Mouse (Mus musculus) embryonic facial prominence, embryonic 14.5 days (tissue): ENCODE results near the gene Neu2. TPM values are rescaled to one million over a fixed set of nuclear protein-coding genes. Genes with fewer than 3 reads are reported as not detected.

Source experiments
- ATAC-seq: fragments of 200-750 bp; cut with Nextera tagmentation; 2 replicates; pipeline ENCODE4 v1.8.0; 2017; ENCODE audit warnings: low read depth, moderate number of reproducible peaks, moderate TSS enrichment
- DNase-seq: peaks from one replicate; pipeline ENCODE4 v3.0.0-alpha.2; 2015; ENCODE audit warnings: low spot score
- H3K27ac ChIP-seq: fragments of 300-500 bp; sonication (generic); replicated peaks from 2 replicates; pipeline ENCODE4 v1.5.1; 2014; ENCODE audit warnings: low read depth, mild to moderate bottlenecking, low read length, moderate library complexity
- H3K27me3 ChIP-seq: fragments of 300-500 bp; sonication (generic); replicated peaks from 2 replicates; pipeline ENCODE4 v1.6.1; 2014; ENCODE audit warnings: low read length; ENCODE audit not compliant: control insufficient read depth, insufficient read depth
- H3K36me3 ChIP-seq: fragments of 300-500 bp; sonication (generic); 2 replicates; pipeline ENCODE4 v1.6.1; 2014; ENCODE audit warnings: low read length, mixed read lengths; ENCODE audit not compliant: control insufficient read depth, insufficient read depth
- H3K4me1 ChIP-seq: fragments of 300-500 bp; sonication (generic); 2 replicates; pipeline ENCODE4 v1.6.1; 2014; ENCODE audit warnings: antibody characterized with exemption, low read length; ENCODE audit not compliant: control insufficient read depth, insufficient read depth
- H3K4me2 ChIP-seq: fragments of 300-500 bp; sonication (generic); 2 replicates; pipeline ENCODE4 v1.6.1; 2014; ENCODE audit warnings: low read depth, mild to moderate bottlenecking, low read length, moderate library complexity, mixed read lengths
- H3K4me3 ChIP-seq: fragments of 300-500 bp; sonication (generic); 2 replicates; pipeline ENCODE4 v1.5.1; 2014; ENCODE audit warnings: low read depth, mild to moderate bottlenecking, low read length
- H3K9ac ChIP-seq: fragments of 300-500 bp; sonication (generic); 2 replicates; pipeline ENCODE4 v1.6.1; 2014; ENCODE audit warnings: low read depth, mild to moderate bottlenecking, low read length, moderate library complexity, mixed read lengths
- H3K9me3 ChIP-seq: fragments of 300-500 bp; sonication (generic); 2 replicates; pipeline ENCODE4 v1.6.1; 2016; ENCODE audit warnings: low read length; ENCODE audit not compliant: control insufficient read depth
- WGBS: fragments of 180-500 bp; shearing (Covaris S2); extraction: QIAGEN DNeasy Blood & Tissue Kit; methylation state at CpG from one replicate; pipeline ENCODE4 v1.1.7; 2014; 5-methylcytosine and 5-hydroxymethylcytosine counted together
- polyA plus RNA-seq: library from polyadenylated mRNA; unstranded; fragments of >200 nt; fragmentation: Nextera tagmentation; extraction: Ambion mirVana; gene quantifications from 2 replicates; pipeline ENCODE4 v1.2.1, GENCODE M21; 2014

Gene Neu2
- polyA plus RNA-seq, 1 experiment from 2014 or later = not detected

DNA sequence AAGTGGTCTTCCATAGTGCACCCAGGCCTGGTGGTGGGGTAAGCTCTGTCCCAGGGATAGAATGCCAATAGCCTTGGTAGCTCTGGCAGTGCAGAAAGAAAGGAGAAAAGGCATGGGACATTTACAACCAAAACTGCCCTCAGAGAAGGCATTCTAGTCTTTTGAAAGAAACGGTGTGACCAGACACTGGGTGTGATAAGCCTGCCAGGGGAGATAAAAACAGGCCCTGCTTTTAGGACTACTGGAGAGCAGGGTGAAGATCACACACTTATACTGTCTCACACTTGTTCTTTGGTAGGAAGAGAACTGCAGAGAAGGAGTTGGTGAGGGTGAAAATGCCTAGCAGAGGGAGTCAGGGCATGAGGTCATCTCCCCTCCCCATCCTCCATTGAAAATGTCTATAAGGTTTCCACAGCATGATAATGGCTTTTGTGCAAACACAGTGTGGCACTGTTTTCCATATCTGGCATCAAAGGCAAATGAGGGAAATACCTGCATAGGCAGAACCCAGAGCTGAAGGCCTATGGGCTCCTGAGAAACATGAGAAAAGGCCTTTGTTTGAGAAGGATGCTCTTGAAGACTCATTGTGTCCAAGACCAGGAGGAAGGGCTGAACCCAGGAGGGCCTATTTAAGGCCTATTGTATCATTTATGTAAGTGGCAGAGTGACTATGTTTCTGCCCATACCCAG, 114.4 kb downstream of the Neu2 start:
- Histone ChIP-seq H3K9ac (no peak overlapping the region), H3K36me3 (no peaks in the 10 kb centered on the region), H3K9me3 (no peaks in the 10 kb centered on the region), H3K4me1 (no peaks in the 10 kb centered on the region), H3K4me3 (no peak overlapping the region), H3K27ac (no peak overlapping the region), H3K27me3 (no peaks in the 10 kb centered on the region), H3K4me2 (no peak overlapping the region)
- DNase-seq = no peak
- WGBS = 75% methylated on average over 1 of the region's 1 CpGs
- no peak for ATAC-seq

GRCm38 (mm10) chr1:87624826-87625225, 115.1 kb downstream of the Neu2 start:
- DNase-seq = no peak
- ATAC-seq = no peak
- H3K4me2 ChIP-seq = no peak overlapping the region
- no peak overlapping the region for H3K4me3 ChIP-seq
- 85% methylated on average over 2 of the region's 2 CpGs for WGBS
- no peaks in the 10 kb centered on the region for H3K4me1 ChIP-seq
- H3K36me3 ChIP-seq = no peaks in the 10 kb centered on the region
- H3K27ac ChIP-seq = no peak overlapping the region
- no peaks in the 10 kb centered on the region for H3K27me3 ChIP-seq
- H3K9ac ChIP-seq = no peak overlapping the region
- H3K9me3 ChIP-seq = no peaks in the 10 kb centered on the region

GRCm38 (mm10) chr1:87625254-87626025, 115.8 kb downstream of the Neu2 start:
- H3K4me1 ChIP-seq = no peaks in the 10 kb centered on the region
- no peak overlapping the region for H3K9ac ChIP-seq
- no peak overlapping the region for H3K4me2 ChIP-seq
- no peak for ATAC-seq
- no peak overlapping the region for H3K4me3 ChIP-seq
- 76% methylated on average over 6 of the region's 6 CpGs for WGBS
- H3K9me3 ChIP-seq = no peaks in the 10 kb centered on the region
- no peak overlapping the region for H3K27ac ChIP-seq
- H3K27me3 ChIP-seq = no peaks in the 10 kb centered on the region
- no peaks in the 10 kb centered on the region for H3K36me3 ChIP-seq
- no peak for DNase-seq

DNA sequence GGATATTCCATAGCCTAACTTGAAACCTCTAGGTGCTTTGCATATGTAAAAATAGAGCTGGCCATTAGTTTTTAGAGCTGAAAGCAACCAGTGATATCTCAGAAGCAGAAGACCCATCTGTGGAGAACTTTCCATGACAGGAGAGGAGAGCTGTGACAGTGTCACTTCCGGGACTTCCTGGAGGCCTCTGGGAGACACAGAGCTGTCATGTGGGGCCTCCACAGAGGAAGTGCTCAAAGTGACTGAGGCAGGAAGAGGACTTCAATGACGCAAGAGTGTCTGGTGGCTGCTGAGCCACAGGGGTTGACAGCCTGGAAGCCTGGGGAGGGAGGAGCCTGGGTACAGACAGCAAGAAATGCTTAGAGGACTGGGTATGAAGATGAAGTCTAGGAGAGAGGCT, 116.7 kb downstream of the Neu2 start:
- no peaks in the 10 kb centered on the region for H3K27me3 ChIP-seq
- WGBS = 41% methylated on average over 2 of the region's 2 CpGs
- no peak for ATAC-seq
- H3K27ac ChIP-seq = no peak overlapping the region
- no peak overlapping the region for H3K4me2 ChIP-seq
- no peak overlapping the region for H3K4me3 ChIP-seq
- no peaks in the 10 kb centered on the region for H3K4me1 ChIP-seq
- DNase-seq = peak; percentile 53
- no peaks in the 10 kb centered on the region for H3K36me3 ChIP-seq
- H3K9me3 ChIP-seq = no peaks in the 10 kb centered on the region
- H3K9ac ChIP-seq = no peak overlapping the region

GRCm38 (mm10) chr1:87628085-87628484, 118.4 kb downstream of the Neu2 start:
- Histone ChIP-seq H3K27me3 (no peaks in the 10 kb centered on the region), H3K4me3 (no peak overlapping the region), H3K9me3 (no peaks in the 10 kb centered on the region), H3K27ac (no peak overlapping the region), H3K4me2 (no peak overlapping the region), H3K36me3 (no peaks in the 10 kb centered on the region), H3K9ac (no peak overlapping the region), H3K4me1 (no peaks in the 10 kb centered on the region)
- no peak for DNase-seq
- ATAC-seq = no peak
- WGBS = 61% methylated on average over 2 of the region's 2 CpGs

GRCm38 (mm10) chr1:87631584-87631983, 121.9 kb downstream of the Neu2 start:
- ATAC-seq = no peak
- H3K4me2 ChIP-seq = no peak overlapping the region
- H3K36me3 ChIP-seq = no peaks in the 10 kb centered on the region
- no peaks in the 10 kb centered on the region for H3K4me1 ChIP-seq
- 79% methylated on average over 10 of the region's 10 CpGs for WGBS
- H3K9me3 ChIP-seq = no peaks in the 10 kb centered on the region
- H3K4me3 ChIP-seq = no peak overlapping the region
- H3K27ac ChIP-seq = no peak overlapping the region
- no peaks in the 10 kb centered on the region for H3K27me3 ChIP-seq
- H3K9ac ChIP-seq = no peak overlapping the region
- DNase-seq = no peak

GRCm38 (mm10) chr1:87632163-87632562, 122.5 kb downstream of the Neu2 start:
- no peaks in the 10 kb centered on the region for H3K4me1 ChIP-seq
- DNase-seq = no peak
- H3K9ac ChIP-seq = no peak overlapping the region
- no peak overlapping the region for H3K4me2 ChIP-seq
- WGBS = 70% methylated on average over 6 of the region's 6 CpGs
- no peaks in the 10 kb centered on the region for H3K27me3 ChIP-seq
- no peak overlapping the region for H3K4me3 ChIP-seq
- no peaks in the 10 kb centered on the region for H3K36me3 ChIP-seq
- no peak overlapping the region for H3K27ac ChIP-seq
- no peaks in the 10 kb centered on the region for H3K9me3 ChIP-seq
- ATAC-seq = no peak

DNA sequence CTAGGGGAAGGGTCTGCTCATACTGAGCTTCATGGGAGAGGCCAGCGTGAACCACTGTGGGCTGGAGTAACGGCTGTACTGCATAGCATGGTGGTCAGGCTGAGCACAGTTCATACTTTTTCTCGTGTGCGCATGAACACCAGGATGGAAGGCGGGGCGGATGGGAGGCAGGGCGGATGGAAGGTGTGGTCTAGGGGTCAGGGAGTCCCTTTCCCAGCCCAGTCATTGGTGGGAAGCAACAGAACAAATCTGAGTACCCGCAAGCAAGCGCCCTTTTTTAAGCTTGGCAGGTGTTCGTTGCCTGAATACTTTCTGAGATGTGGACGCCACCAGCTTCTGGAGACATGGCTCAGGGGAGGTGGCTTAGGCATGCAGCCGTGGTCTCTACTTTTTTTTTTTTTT, 127.0 kb downstream of the Neu2 start:
- 85% methylated on average over 11 of the region's 12 CpGs for whole genome bisulfite sequencing

More for the DNA sequence above, 127.0 kb downstream of the Neu2 start:
- Histone ChIP-seq H3K9ac (no peak overlapping the region), H3K4me2 (no peak overlapping the region), H3K4me1 (no peaks in the 10 kb centered on the region), H3K9me3 (no peaks in the 10 kb centered on the region), H3K4me3 (no peak overlapping the region), H3K27ac (no peak overlapping the region), H3K27me3 (no peaks in the 10 kb centered on the region), H3K36me3 (no peaks in the 10 kb centered on the region)
- ATAC-seq (no peak), DNase-seq (no peak)
